Mouse (Mus musculus) cerebellum, postnatal 36 days (tissue): ENCODE data around the gene Retreg3.
"Not testable (repeated sequence)": the region's sequence is repeated elsewhere in the genome, so short reads cannot be mapped to it uniquely, and the experiment has no call there.

Experiments used
- DNase-seq, 2 experiments: peaks; one replicate each; pipeline ENCODE4 v3.0.0; 2021 to 2022; ENCODE audit warnings: mixed read lengths in 2 of 2

The Retreg3 gene

DNA sequence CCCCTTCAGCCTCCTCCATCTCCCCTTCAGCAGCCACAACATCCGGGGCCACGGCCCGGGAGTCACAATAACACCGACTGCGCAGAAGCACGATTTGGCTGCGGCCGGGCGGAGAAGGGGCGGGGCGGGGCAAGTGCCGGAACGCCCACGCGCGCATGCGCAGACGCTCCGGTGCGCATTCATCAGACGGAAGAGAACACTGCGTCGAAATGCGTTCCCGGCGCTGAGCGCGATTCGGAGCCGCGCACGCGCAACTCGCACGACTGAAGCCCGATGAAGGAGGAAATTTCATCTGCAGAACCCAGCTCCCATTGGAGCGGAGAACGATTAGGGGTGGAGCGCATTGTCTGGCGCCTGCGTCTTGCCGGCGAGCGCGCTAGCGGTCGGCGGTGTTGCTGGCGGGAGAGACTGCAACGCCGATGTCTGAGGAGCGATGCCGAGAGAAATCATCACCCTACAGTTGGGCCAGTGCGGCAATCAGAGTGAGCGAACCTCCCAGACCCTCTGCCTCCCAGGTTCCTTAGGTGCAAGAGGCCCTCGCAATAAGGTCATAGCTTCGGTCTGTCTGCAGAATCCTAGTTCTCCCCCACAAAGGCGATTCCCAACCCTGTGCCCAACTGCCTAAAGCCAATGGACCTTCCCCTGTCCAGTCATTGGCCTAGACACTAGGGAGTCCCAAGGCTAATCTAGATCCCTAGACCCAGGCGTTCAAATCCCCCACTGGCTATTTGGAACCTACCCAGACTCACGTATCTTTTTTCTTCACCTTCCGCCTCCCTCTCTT, at the start of gene Retreg3, which contains the start of gene Tubg1:
Gene Retreg3 (minus strand): TSS at position 133 of the 784 bp plus-strand sequence.
Gene Tubg1 (plus strand): TSS at position 178 of the 784 bp plus-strand sequence.
- peak; percentile 99 to 100 for DNase-seq

DNA sequence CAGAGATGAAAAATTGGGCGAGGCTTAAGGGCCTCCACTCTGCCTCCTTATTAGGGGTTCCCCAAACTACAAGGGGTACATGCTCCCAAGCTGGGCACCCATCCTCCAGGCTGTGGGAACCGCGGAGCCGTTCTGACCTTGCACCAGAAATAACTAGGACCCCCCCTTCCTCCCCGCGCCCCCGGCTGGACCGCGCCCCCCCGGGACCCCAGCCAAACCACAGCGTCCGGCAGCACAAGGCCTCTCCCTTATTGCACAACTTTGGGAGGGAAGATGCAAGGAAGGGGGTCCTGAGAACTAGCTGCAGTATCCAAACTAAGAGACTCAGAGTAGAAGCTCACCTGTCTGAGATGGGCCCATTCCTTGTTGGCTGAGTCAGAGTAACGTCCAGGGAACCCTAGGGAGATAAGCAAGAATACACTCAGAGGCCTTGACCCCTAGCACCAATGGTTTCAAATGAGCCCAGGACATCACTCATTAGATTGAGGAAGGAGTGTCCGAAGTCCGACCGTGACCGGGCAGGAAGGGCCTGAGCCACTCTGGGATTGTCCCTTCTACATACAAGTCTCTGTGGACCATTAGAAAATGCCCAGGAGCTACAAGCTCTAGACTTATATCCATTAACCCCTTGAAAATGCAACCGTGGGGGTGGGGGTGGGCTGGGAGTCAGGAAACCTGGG, 48.7 kb upstream of the Retreg3 start:
- DNase-seq = no peak

DNA sequence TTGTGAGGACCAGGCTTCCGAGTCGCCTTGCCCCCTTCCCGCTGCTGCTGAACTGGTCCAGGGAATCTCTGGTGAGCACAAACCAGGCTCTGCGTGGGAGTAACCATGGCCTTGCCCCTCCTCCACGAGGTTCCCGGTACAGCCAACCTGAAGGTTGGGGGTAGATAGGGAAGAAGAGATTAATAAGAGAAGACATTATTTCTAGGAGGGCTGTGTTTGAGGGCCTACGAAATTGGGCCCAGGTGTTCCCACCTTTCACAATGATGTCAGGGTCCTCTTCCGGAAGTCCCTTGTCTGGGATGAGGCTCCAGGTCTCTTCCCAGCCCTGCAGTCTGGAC, 48.2 kb upstream of the Retreg3 start:
- no peak for DNase-seq

DNA sequence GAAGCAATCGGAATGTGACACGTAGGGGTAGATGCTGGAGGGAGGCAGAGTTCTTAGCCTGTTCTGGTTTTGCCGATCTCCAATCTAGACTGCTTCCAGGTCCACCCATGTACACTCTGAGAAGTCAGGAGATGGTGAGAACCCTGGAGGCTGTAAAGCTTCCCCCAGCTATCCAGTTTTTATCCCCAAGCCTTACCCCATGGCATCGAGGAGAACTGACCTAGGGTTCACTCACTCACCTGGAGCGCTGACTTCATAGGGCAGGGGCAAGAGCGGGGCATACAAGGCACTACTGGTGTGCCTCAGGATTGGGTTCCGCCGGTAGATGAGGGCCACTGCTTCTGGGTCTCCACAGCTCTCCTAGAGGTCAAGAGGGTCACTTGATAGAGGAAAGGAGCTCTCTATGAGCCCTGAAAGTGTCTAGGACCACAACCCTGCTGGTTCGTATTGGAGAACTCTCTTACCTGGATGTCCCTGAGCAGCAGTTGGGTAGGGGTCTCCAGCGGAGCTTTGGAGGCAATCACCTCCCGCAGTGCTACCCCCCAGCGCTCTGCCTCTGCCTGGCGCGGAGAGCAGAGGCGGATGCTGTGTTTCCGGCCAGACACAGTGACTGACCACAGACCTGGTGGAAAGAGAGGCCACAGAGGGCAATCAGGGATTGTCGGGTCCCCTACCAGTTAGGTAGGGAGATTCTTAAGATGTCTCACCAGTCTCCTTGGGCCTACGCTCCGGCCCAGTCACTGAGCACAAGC, 47.7 kb upstream of the Retreg3 start:
- no peak for DNase-seq

DNA sequence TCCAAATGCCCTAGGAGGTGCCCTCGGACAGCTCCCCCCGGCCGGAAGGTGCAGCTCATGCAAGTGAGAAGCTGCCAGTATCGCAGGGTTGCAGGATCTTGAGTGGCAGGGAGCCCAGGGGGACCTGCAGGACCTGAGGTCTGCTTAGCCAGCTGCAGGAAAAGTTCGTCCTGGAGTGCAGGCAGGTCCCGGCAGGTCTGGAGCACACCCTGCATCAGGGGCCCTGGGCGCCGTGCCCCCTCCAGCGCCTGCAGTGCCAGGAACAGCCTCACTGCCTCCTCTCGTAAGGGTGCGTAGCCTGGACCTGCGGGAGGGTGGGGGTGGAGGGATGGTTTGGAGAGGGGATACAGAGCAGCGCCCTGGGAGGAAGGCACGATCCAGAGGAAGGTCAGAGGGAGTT, 46.7 kb upstream of the Retreg3 start:
- DNase-seq = no peak

DNA sequence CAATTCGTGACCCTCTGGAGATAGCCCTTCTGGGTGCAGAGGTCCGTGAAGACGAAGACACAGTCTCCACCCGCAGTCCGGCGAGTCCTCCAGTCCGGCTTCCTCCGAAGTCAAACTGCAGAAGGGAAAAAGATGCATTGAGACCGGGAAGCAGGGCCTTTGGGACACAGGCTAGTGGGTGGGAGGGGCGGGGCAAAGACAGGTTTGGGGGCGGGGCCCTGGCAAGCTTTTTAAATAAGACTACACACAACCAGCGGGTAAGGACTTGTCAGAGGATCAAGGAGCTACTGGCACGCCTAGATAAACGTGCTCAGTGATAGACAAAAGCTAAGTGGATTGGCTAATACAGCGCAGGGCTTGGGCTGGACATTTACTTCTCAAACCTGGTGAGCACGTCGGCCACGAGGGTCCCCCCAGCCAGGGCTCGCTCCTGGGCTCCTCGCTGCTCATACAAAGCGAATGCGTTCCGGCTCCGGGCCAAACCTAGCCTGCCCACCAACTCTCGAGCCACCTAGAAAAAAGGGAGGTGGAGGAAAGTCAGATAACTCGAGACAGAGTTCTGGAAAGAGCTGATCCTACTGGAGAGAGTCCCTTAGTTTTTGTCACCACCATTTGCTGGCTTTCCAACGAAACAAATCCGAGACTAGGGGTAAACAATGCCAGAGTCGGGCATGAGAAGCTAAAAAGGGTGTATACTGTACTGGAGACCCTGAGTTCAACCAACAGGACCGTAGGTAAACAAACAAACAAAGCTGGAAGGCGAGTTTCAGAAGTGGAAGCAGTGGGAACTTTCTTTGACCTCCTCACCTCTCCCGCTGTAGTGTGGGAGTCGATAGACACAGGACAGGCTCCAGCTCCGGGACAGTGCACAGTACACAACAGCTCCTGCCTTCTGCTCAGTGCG, 45.2 kb upstream of the Retreg3 start:
- DNase-seq = no peak

DNA sequence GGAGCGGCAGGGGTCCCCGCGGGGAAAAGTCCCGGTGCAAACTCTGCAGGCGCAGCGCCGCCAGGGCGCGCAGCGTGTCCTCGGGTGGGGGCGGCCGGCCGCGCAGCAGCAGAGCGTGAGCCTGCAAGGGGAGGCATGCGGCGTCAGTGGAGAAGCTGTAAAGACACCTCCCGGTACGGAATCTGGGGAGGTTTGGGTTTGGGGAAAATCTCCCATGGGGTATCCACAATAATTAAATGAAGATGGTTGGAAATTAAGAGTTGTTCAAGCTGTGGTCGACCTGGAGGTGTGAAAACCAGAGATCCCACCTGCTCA, 44.6 kb upstream of the Retreg3 start:
- no peak for DNase-seq

DNA sequence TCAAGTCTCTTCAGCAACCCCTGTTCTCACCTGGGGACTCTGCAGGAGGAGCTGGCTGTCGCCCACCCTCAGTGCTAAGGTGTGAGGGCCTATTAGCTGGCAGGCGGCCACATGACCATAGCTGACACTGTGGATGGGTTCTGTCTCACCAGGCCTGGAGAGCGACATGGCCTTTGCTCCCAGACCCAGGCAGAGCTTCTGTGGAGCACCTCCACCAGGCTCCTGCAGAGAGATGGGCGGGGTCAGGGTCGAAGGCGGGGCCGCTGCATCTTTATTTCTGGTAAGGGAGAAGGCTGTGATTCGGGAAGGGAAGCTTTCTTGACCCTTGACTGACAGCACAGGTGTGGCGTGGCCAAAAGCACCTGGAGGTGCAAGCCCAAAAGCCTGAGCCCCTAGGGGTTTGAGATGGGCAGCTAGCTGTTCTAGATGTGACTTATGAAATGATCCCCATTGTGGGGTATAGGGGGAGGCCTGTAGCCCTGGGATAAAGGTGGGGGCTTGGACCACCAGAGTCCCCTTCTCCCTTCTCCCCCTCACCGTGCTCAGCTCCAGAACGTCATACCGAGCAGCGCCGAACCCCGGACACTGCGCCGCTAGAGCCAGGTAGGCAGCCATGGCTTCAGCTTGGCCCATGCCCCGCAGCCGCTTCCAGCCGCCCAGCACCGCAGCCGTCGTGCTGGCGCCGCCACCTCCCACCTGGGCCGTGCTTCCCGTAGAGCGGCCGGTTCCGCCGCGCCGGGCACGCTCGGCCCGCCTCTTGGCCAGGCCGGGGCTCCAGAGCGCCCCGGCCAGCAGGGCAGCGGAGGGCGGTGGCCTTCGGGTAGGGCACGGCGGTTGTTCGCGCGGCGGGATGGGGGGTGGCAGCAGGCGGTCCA, 44.0 kb upstream of the Retreg3 start:
- DNase-seq = peak in 1 of 2 experiments; percentile 33

DNA sequence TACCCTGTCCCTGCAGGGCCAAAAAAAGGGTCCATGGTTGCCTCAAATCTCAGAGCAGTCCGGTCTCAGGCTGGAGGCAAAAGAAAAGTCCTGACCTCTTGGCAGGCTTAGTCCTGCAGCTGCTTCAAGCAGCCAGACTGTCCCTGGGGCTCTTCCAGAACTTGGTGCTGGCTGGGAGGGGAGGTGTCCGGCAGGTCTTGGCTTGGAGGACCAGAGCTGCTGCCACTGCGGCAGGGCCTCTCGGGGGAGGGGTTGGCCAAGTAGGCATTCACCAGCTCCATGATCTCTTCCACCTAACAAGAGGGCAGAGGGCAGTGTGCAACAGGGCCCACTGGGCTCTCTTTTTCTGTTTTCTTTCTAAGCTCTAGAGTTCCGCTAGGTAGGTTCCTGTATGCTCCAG, 43.1 kb upstream of the Retreg3 start:
- DNase-seq = no peak

DNA sequence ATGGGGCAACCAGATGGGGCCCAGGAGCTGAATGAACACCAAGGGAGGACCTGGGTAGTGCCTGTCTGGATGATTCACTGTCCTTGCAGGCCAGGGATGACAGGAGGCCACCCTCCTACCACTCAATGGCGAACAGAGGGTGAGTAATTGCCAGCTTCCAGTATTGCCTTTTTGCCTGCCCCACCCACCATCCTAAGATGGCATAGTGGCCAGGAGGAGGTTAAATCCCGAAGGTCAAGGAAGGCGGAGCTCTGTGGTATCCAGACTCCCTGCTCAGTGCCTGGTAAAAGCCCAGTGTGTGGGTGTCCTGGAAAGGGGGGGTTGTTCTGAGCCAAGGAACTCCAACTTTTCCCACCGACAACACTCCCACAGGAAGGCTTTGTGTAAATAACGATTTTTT, 42.6 kb upstream of the Retreg3 start:
- DNase-seq = no peak

DNA sequence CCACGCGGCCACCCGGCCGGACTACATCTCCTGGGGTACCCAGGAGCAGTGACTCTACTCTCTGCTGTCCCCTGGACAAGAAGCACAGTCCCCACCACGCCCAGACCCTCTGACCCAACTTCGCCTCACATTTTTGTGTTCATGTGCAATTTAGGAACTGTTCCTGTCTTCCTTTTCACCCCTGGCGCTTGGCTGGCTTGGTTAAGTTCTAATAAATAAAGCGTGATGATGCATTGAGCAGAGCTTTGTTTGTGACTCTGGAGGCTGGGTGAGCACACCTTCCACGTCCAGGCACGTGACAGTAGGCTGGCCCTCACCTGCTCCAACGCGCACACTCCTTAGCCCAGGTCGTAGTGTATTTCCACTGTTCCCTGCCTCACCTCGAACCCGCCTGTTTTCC, 41.9 kb upstream of the Retreg3 start:
- no peak for DNase-seq

DNA sequence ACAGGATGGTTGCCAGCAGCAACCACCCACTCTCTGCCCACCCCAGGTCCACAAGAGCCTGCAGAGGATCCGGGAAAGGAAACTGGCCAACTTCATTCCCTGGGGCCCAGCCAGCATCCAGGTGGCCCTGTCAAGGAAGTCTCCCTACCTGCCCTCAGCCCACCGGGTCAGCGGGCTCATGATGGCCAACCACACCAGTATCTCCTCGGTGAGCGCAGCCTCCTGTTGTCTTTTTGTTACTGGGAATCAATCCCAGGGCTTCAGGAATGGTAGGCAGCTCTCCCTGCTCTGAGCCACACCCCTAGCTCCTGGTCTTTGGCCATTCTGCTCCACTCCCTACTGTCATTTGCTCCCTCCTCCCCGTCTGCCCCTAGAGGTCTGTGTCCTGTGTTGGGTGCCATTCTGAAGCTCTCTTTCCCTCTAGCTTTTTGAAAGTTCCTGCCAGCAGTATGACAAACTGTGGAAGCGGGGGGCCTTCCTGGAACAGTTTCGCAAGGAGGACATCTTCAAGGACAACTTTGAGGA, 41.4 kb upstream of the Retreg3 start:
- DNase-seq = not testable (repeated sequence)

DNA sequence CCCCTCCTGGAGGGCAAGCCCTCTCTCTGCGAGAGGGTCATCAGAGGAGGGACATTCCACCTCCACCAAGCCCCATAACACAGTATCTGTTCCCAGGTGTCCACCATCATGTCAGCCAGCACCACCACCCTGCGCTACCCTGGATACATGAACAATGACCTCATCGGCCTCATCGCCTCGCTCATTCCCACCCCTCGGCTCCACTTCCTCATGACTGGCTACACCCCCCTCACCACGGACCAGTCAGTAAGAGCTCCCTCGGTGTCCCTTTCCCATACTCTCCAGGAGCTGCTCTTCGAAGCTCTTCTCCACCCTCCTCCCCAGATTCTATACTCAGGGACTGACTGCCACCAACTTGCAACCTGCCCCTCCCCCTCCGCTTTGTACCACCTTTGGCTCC, 40.5 kb upstream of the Retreg3 start:
- not testable (repeated sequence) for DNase-seq

DNA sequence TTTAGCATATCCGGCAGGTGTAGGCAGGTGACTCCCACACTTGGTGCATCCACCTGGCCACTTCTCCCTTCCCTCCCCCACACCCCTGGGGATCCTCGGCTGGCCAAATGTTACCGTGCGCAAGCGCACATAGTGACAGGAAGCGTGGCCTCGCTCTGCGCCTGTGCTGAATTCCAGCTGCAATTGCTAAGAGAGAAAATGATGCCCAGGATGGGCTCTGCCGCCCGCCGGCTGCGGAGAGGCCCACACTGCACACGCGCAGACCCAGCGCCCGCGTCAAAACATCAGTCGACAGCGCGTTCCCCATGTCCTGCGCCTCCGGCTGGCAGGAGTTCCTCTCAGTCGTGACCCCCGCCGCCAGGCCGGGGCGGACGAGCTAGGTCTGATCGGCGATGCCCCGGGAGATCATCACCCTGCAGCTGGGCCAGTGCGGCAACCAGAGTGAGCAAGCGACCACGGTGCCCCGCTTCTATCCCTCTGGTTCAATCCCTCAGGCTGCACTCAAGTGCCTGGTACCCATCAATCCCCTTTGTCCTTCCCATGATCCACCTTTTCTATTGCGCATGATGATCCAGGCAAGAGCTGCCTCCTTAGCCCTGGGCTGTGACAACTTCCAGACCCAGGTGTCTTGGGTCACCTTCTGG, 36.2 kb upstream of the Retreg3 start, which contains the start of gene Tubg2:
Gene Tubg2 (plus strand): TSS at position 180 of the 644 bp plus-strand sequence.
- DNase-seq = peak; percentile 80 to 83

DNA sequence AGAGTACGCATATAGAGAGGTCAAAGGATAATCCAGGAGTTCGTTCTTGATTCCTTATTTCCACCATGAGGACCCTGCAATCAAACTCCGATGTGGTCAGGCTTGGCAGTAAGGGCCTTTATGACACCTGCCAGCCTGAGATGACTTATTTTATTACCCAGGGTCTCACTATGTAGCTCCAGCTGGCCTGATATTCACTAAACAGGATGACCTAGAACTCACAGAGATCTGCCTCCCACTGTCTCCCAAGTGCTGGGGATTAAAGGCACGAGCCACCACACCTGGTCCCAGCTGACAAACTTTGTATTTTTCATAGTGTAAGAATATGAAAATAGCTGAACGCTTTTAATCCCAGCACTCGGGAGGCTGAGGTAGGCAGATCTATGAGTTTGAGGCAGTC, 35.5 kb upstream of the Retreg3 start:
- DNase-seq = no peak

DNA sequence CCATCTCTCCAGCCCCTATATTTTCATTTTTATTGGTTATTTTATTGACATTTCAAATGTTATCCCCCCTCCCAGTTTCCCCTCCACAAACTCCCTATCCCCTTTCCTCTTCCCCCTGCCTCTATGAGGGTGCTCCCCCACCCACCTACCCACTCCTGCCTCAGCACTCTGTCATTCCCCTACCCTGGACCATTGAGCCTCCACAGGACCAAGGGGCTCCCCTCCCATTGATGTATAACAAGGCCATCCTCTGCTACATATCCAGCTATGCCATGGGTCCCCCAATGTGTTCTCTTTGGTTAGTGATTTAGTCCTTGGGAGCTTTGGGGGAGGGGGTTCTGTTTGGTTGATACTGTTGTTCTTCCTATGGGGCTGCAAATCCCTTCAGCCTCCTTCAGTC, 35.0 kb upstream of the Retreg3 start:
- no peak for DNase-seq

DNA sequence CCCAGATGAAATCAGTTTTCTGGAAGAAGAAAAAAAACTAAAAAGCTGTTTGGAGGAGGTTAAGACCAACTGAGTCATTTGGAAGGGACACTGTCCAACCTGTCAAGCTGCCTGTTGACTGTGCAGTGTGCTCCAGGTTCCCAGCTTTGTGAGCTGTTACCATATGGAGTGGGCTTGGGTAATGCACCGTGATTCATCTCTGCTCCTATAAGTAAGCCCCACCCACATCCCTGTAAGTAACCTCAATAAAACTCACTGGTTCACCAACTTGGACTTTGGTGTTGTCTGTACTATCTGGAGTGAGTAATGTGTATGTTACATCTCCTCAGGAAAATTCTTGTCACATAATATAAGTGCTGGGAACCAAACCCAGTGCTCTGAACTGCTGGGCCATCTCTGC, 33.1 kb upstream of the Retreg3 start:
- DNase-seq = no peak

DNA sequence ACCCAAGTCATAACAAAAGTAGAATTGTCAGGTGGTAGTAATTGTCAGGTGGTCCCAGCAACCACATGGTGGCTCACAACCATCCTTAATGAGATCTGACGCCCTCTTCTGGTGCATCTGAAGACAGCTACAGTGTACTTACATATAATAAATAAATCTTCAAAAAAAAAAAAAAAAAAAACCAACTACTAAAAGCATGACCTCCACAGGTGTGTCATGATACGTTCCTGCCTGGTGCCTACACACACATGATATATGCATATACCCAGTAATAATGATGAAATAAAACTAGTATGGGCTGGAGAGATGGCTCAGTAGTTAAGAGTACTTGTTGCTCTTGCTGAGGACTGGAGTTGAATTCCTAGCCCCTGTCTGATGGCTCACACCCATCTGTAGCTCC, 31.4 kb upstream of the Retreg3 start:
- DNase-seq = no peak

DNA sequence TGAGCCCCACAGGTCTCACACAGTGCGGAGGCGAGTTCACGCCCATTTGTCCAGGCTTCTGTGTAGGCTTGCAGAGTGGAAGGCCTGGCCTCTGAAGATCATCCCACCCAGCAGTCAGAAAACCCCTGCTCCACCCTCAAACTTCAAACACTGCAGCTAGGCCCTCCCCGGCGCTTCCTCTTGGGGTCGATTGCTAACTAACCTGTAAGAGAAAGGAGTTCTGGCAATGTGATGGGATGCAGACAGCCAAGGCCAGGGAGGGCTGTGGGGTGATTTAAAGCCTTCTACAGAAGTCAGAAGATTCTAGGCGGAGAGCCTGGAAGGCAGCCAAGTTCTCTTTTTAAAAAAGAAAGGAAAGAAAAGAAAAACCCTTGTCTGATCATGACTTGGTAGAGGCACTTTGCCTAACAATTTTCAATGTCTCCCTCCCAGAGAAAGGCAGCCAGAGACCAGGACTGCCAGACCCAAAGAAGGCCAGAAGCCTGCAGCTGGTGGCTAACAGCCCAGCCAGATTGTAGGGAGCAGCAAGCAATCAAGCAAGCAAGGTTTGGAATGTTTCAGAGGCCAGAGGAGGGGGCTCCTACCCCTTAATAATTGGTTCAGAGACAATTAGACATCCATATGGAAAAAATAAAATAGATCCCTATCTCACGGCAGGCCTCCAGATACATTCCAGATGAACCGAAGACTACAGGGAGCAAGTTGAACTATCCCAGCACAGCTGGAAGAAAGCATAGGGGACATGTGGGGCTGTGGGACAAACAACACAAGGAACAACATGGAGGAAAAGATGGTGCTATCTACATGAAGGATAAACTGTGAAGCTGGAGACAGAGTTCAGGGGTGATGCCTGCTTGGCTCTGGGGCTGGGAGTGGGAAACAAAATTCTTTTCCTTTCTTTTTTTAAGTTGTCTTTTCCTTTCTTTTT, 29.7 kb upstream of the Retreg3 start:
- no peak for DNase-seq

DNA sequence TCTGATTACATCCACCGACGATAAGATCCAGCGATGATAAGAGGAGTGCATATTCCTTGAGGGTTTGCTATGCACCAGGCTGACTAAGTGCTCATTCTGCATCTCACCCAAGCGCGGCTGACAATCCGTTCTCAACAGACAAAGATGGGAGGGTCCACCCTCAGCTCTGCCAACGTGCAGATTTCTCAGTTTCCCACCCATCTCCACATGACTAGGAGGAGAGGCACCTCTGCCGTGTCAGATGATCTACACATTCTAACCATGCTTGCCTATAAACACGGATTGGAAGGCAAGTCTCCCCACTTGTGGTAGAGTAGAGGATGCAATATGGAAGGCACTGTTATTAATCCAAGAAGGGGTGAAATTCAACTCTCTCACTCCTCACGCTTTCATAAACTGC, 29.1 kb upstream of the Retreg3 start:
- no peak for DNase-seq
